In genomic region chr16:92105631-92106030, GRCm38 (mm10) we compare ENCODE assay signal across 16 mouse cellular contexts. TPM values are rescaled to one million over a fixed set of nuclear protein-coding genes. Genes with fewer than 3 reads are reported as not detected.
A peak's percentile ranks its signal among the peaks of the same experiment; 100 is the strongest.
DNase-seq lines count a peak whose midpoint lies in the region; ATAC-seq and TF ChIP-seq lines count a peak whose summit lies in the region.
"Had no signal": no experiment of that assay in that cellular context is flagged by ENCODE, and none has a peak within 500 bp of the region (broad histone marks: within the 10 kb centered on the region; RNA-seq: fewer than 3 reads in every experiment).

No protein-coding gene starts in this region.

- peak; percentile 49 for DNase-seq in midbrain, embryonic 11.5 days (ENCODE audit: low spot score, missing footprints)
- DNase-seq in midbrain, embryonic 14.5 days = no peak
- DNase-seq in adrenal gland, postnatal 36 days = peak; percentile 34 to 50
- peak; percentile 21 for DNase-seq in yolk sac, embryonic 10.5 days (ENCODE audit: low spot score)
- no peak for DNase-seq in right cerebral cortex, adult 18-20 months
- DNase-seq: cerebellum, adult 9-10 months; thymus, postnatal 14 days had no signal

- H3K9ac ChIP-seq in intestine, postnatal 0 days (ENCODE audit: low read depth, low read length) = no peak overlapping the region
- H3K9ac ChIP-seq in intestine, embryonic 16.5 days (ENCODE audit: low read depth, low read length) = no peak overlapping the region
- H3K9ac ChIP-seq in midbrain, embryonic 11.5 days (ENCODE audit: low read length) = no peak overlapping the region
- H3K9ac ChIP-seq in midbrain, embryonic 14.5 days (replicated peaks; ENCODE audit: low read length) = no peak overlapping the region
- H3K9ac ChIP-seq: heart, embryonic 13.5 days; hindbrain, embryonic 12.5 days; limb, embryonic 15.5 days; midbrain, embryonic 15.5 days had no signal

- no peak for ATAC-seq in intestine, postnatal 0 days
- no peak for ATAC-seq in intestine, embryonic 16.5 days
- ATAC-seq in midbrain, embryonic 11.5 days (ENCODE audit: low FRiP score) = no peak
- ATAC-seq in midbrain, embryonic 14.5 days (ENCODE audit: low FRiP score, low TSS enrichment) = no peak
- ATAC-seq: midbrain, embryonic 15.5 days had no signal

- no peaks in the 10 kb centered on the region for H3K9me3 ChIP-seq in intestine, postnatal 0 days (ENCODE audit: control insufficient read depth)
- no peaks in the 10 kb centered on the region for H3K9me3 ChIP-seq in intestine, embryonic 16.5 days (ENCODE audit: control insufficient read depth, low read length)
- no peaks in the 10 kb centered on the region for H3K9me3 ChIP-seq in midbrain, embryonic 11.5 days (ENCODE audit: control insufficient read depth, low read length)
- H3K9me3 ChIP-seq in midbrain, embryonic 14.5 days (ENCODE audit: control insufficient read depth, low read length) = no peaks in the 10 kb centered on the region
- H3K9me3 ChIP-seq: embryonic facial prominence, embryonic 10.5 days; heart, embryonic 13.5 days; hindbrain, embryonic 12.5 days; limb, embryonic 15.5 days; midbrain, embryonic 15.5 days had no signal

- H3K27ac ChIP-seq in intestine, postnatal 0 days (ENCODE audit: low read depth, low read length) = no peak overlapping the region
- no peak overlapping the region for H3K27ac ChIP-seq in intestine, embryonic 16.5 days (ENCODE audit: low read length)
- no peak overlapping the region for H3K27ac ChIP-seq in midbrain, embryonic 11.5 days (ENCODE audit: low read depth, low read length)
- H3K27ac ChIP-seq in midbrain, embryonic 14.5 days (replicated peaks; ENCODE audit: low read depth, low read length) = no peak overlapping the region
- H3K27ac ChIP-seq: heart, embryonic 13.5 days; hindbrain, embryonic 12.5 days; limb, embryonic 15.5 days; midbrain, embryonic 15.5 days had no signal

- no peak overlapping the region for H3K4me2 ChIP-seq in intestine, postnatal 0 days (replicated peaks; ENCODE audit: low read depth)
- no peak overlapping the region for H3K4me2 ChIP-seq in intestine, embryonic 16.5 days (ENCODE audit: low read depth, low read length)
- H3K4me2 ChIP-seq in midbrain, embryonic 11.5 days = no peak overlapping the region
- H3K4me2 ChIP-seq in midbrain, embryonic 14.5 days (ENCODE audit: low read length) = no peak overlapping the region
- H3K4me2 ChIP-seq: heart, embryonic 13.5 days; hindbrain, embryonic 12.5 days; limb, embryonic 15.5 days; midbrain, embryonic 15.5 days had no signal

- peak; percentile 29; the same call in 1 of the 2 replicates for TF ChIP-seq CTCF in intestine, postnatal 0 days (IDR thresholded peaks at IDR 0.05; ENCODE audit: low read depth)

- no peaks in the 10 kb centered on the region for H3K27me3 ChIP-seq in intestine, postnatal 0 days (replicated peaks; ENCODE audit: control insufficient read depth, insufficient read depth, low read length)
- H3K27me3 ChIP-seq in intestine, embryonic 16.5 days (replicated peaks; ENCODE audit: control insufficient read depth, insufficient read depth, low read length) = no peaks in the 10 kb centered on the region
- H3K27me3 ChIP-seq in midbrain, embryonic 11.5 days (ENCODE audit: control insufficient read depth, insufficient read depth, low read length) = no peaks in the 10 kb centered on the region
- H3K27me3 ChIP-seq in midbrain, embryonic 14.5 days (ENCODE audit: control insufficient read depth, insufficient read depth, low read length) = no peaks in the 10 kb centered on the region
- H3K27me3 ChIP-seq: CH12.LX; heart, embryonic 13.5 days; hindbrain, embryonic 12.5 days; limb, embryonic 15.5 days; midbrain, embryonic 15.5 days had no signal

- H3K4me3 ChIP-seq in intestine, postnatal 0 days (ENCODE audit: low read depth, low read length) = no peak overlapping the region
- no peak overlapping the region for H3K4me3 ChIP-seq in intestine, embryonic 16.5 days (ENCODE audit: low read length)
- H3K4me3 ChIP-seq in midbrain, embryonic 11.5 days (ENCODE audit: low read depth, low read length) = no peak overlapping the region
- no peak overlapping the region for H3K4me3 ChIP-seq in midbrain, embryonic 14.5 days (replicated peaks; ENCODE audit: low read depth, low read length)
- H3K4me3 ChIP-seq: embryonic facial prominence, embryonic 10.5 days; heart, embryonic 13.5 days; hindbrain, embryonic 12.5 days; limb, embryonic 15.5 days; midbrain, embryonic 15.5 days had no signal

- WGBS in intestine, postnatal 0 days = 56% methylated on average over 3 of the region's 3 CpGs
- 80% methylated on average over 3 of the region's 3 CpGs for WGBS in intestine, embryonic 16.5 days
- 83% methylated on average over 3 of the region's 3 CpGs for WGBS in midbrain, embryonic 11.5 days
- WGBS in midbrain, embryonic 14.5 days = 76% methylated on average over 3 of the region's 3 CpGs

- H3K36me3 ChIP-seq in intestine, postnatal 0 days (ENCODE audit: control insufficient read depth, insufficient read depth) = peaks cover 7% of the 10 kb centered on the region; the same call in 1 of the 2 replicates
- no peaks in the 10 kb centered on the region for H3K36me3 ChIP-seq in intestine, embryonic 16.5 days (ENCODE audit: control insufficient read depth, insufficient read depth, low read length)
- H3K36me3 ChIP-seq in midbrain, embryonic 11.5 days (ENCODE audit: control insufficient read depth, insufficient read depth, low read length) = no peaks in the 10 kb centered on the region; the same call in 1 of the 2 replicates
- H3K36me3 ChIP-seq in midbrain, embryonic 14.5 days (ENCODE audit: control insufficient read depth, insufficient read depth, low read length) = peaks cover 6% of the 10 kb centered on the region; the same call in 1 of the 2 replicates
- H3K36me3 ChIP-seq: hindbrain, embryonic 12.5 days; midbrain, embryonic 15.5 days had no signal

- H3K4me1 ChIP-seq in intestine, postnatal 0 days (replicated peaks; ENCODE audit: control insufficient read depth, insufficient read depth, low read length) = no peaks in the 10 kb centered on the region
- H3K4me1 ChIP-seq in intestine, embryonic 16.5 days (ENCODE audit: control insufficient read depth, insufficient read depth, low read length) = peaks cover 7% of the 10 kb centered on the region; the same call in 1 of the 2 replicates
- H3K4me1 ChIP-seq in midbrain, embryonic 11.5 days (ENCODE audit: control insufficient read depth, insufficient read depth, low read length) = peaks cover 6% of the 10 kb centered on the region
- H3K4me1 ChIP-seq in midbrain, embryonic 14.5 days (ENCODE audit: control insufficient read depth, insufficient read depth, low read length) = peaks cover 11% of the 10 kb centered on the region

RNA-seq across cellular contexts. Expression of gene Slc5a3, which starts 47.5 kb away (rescaled TPM):
- 1.1 TPM in 2 replicates for polyA plus RNA-seq in intestine, postnatal 0 days (2015; fragmentation: Nextera tagmentation; extraction: Ambion mirVana)
- polyA plus RNA-seq in intestine, embryonic 16.5 days (2015; fragmentation: Nextera tagmentation; extraction: Ambion mirVana) = 3.2 and 3.5 TPM in 2 replicates
- 11.5 and 13.7 TPM in 2 replicates for polyA plus RNA-seq in midbrain, embryonic 11.5 days (2014; fragmentation: Nextera tagmentation; extraction: Ambion mirVana)
- 22.2 and 30.6 TPM in 2 replicates for polyA plus RNA-seq in midbrain, embryonic 14.5 days (2014; fragmentation: Nextera tagmentation; extraction: Ambion mirVana)
- total RNA-seq in adrenal gland, postnatal 36 days (2021) = 10 to 100 TPM; 26.4 to 59.1 TPM

RNA-seq across cellular contexts. Expression of gene Gm49711, which starts 47.5 kb away (rescaled TPM):
- not detected in 2 replicates for polyA plus RNA-seq in intestine, postnatal 0 days (2015; fragmentation: Nextera tagmentation; extraction: Ambion mirVana)
- not detected in 2 replicates for polyA plus RNA-seq in intestine, embryonic 16.5 days (2015; fragmentation: Nextera tagmentation; extraction: Ambion mirVana)
- polyA plus RNA-seq in midbrain, embryonic 11.5 days (2014; fragmentation: Nextera tagmentation; extraction: Ambion mirVana) = 0.19 TPM in 1 of 2 replicates, not detected in the other
- 0.74 and 1.3 TPM in 2 replicates for polyA plus RNA-seq in midbrain, embryonic 14.5 days (2014; fragmentation: Nextera tagmentation; extraction: Ambion mirVana)
- not detected for total RNA-seq in adrenal gland, postnatal 36 days (2021)
- total RNA-seq: CH12.LX had no signal
- polyA plus RNA-seq: embryonic facial prominence, embryonic 10.5 days; neural tube, embryonic 11.5 days had no signal

RNA-seq across cellular contexts. Expression of gene Mrps6, which starts 47.6 kb away (rescaled TPM):
- polyA plus RNA-seq in intestine, postnatal 0 days (2015; fragmentation: Nextera tagmentation; extraction: Ambion mirVana) = 71.4 and 76.6 TPM in 2 replicates
- polyA plus RNA-seq in intestine, embryonic 16.5 days (2015; fragmentation: Nextera tagmentation; extraction: Ambion mirVana) = 93.1 and 106 TPM in 2 replicates
- 118 and 122 TPM in 2 replicates for polyA plus RNA-seq in midbrain, embryonic 11.5 days (2014; fragmentation: Nextera tagmentation; extraction: Ambion mirVana)
- 168 and 184 TPM in 2 replicates for polyA plus RNA-seq in midbrain, embryonic 14.5 days (2014; fragmentation: Nextera tagmentation; extraction: Ambion mirVana)
- total RNA-seq in adrenal gland, postnatal 36 days (2021) = 100 to 1,000 TPM in 1 of 2 experiments, 10 to 100 TPM in 1; 84.1 to 117 TPM

Comparison
In these comparisons a context has a peak if more than half of its experiments do, and no peak if none do; other contexts are left out.
1. DNase-seq: peak in midbrain, embryonic 11.5 days (single experiment), adrenal gland, postnatal 36 days (2 of 2) and yolk sac, embryonic 10.5 days (single experiment); none in midbrain, embryonic 14.5 days (single experiment) and right cerebral cortex, adult 18-20 months (single experiment).